ENCODE assay signal across 11 mouse cellular contexts in genomic region chrX:38734916-38735880, GRCm38 (mm10). TPM values are rescaled to one million over a fixed set of nuclear protein-coding genes. Genes with fewer than 3 reads are reported as not detected.
DNase-seq lines count a peak whose midpoint lies in the region; ATAC-seq lines count a peak whose summit lies in the region.
"Had no signal": no experiment of that assay in that cellular context is flagged by ENCODE, and none has a peak within 500 bp of the region (broad histone marks: within the 10 kb centered on the region; RNA-seq: fewer than 3 reads in every experiment).

No protein-coding gene starts in this region.

- H3K4me2 ChIP-seq in limb, embryonic 13.5 days (replicated peaks): 0 out of 2 replicates have a peak overlapping the region, but pooled peaks have one; percentile 11
- peak overlapping the region; percentile 31 for H3K4me2 ChIP-seq in embryonic facial prominence, embryonic 13.5 days
- H3K4me2 ChIP-seq: liver, embryonic 12.5 days had no signal

- WGBS in limb, embryonic 13.5 days: 39% methylated on average over 13 of the region's 13 CpGs
- 58% methylated on average over 13 of the region's 13 CpGs for WGBS in limb, embryonic 10.5 days
- WGBS in embryonic facial prominence, embryonic 13.5 days: 40% methylated on average over 13 of the region's 13 CpGs

- H3K4me3 ChIP-seq in limb, embryonic 13.5 days: no peak overlapping the region
- H3K4me3 ChIP-seq in limb, embryonic 10.5 days: no peak overlapping the region
- no peak overlapping the region for H3K4me3 ChIP-seq in embryonic facial prominence, embryonic 13.5 days
- H3K4me3 ChIP-seq: liver, embryonic 12.5 days had no signal

- H3K36me3 ChIP-seq in limb, embryonic 13.5 days: no peaks in the 10 kb centered on the region
- no peaks in the 10 kb centered on the region for H3K36me3 ChIP-seq in limb, embryonic 10.5 days
- no peaks in the 10 kb centered on the region for H3K36me3 ChIP-seq in embryonic facial prominence, embryonic 13.5 days
- H3K36me3 ChIP-seq: liver, embryonic 12.5 days had no signal

- ATAC-seq in frontal cortex, adult (ENCODE audit: low TSS enrichment): peak; percentile 65
- peak; percentile 54; the same call in 1 of the 2 replicates for ATAC-seq in limb, embryonic 13.5 days (ENCODE audit: low FRiP score, low read depth)
- ATAC-seq in embryonic facial prominence, embryonic 13.5 days (ENCODE audit: insufficient number of reproducible peaks, insufficient read depth, low FRiP score, low TSS enrichment, low read depth): no peak
- ATAC-seq: liver, embryonic 12.5 days had no signal

- 0 out of 2 replicates have a peak, but pooled peaks cover 6% of the 10 kb centered on the region for H3K4me1 ChIP-seq in limb, embryonic 13.5 days
- peaks cover 6% of the 10 kb centered on the region; the same call in 1 of the 2 replicates for H3K4me1 ChIP-seq in limb, embryonic 10.5 days
- H3K4me1 ChIP-seq in embryonic facial prominence, embryonic 13.5 days: no peaks in the 10 kb centered on the region
- H3K4me1 ChIP-seq: liver, embryonic 12.5 days had no signal

- no peak overlapping the region; the same call in 1 of the 2 replicates for H3K9ac ChIP-seq in limb, embryonic 13.5 days
- H3K9ac ChIP-seq in embryonic facial prominence, embryonic 13.5 days: no peak overlapping the region
- H3K9ac ChIP-seq: liver, embryonic 12.5 days had no signal

- H3K27me3 ChIP-seq in limb, embryonic 13.5 days: no peaks in the 10 kb centered on the region
- H3K27me3 ChIP-seq in limb, embryonic 10.5 days (ENCODE audit: low read depth, poor library complexity, severe bottlenecking): no peaks in the 10 kb centered on the region
- no peaks in the 10 kb centered on the region for H3K27me3 ChIP-seq in embryonic facial prominence, embryonic 13.5 days
- H3K27me3 ChIP-seq: liver, embryonic 12.5 days had no signal

- no peak for DNase-seq in frontal cortex, postnatal 25 days (ENCODE audit: low spot score in 2 of 2)
- DNase-seq in limb, embryonic 10.5 days (ENCODE audit: low spot score): no peak
- peak; percentile 18 to 40 for DNase-seq in adrenal gland, adult 18-20 months (ENCODE audit: low spot score in 2 of 2)
- DNase-seq in left cerebral cortex, adult 8-10 months (ENCODE audit: low spot score in 2 of 2): no peak
- no peak for DNase-seq in gastrocnemius, postnatal 25 days
- DNase-seq: cerebellum, postnatal 25 days; gastrocnemius, postnatal 10 days had no signal

- H3K27ac ChIP-seq in limb, embryonic 13.5 days: no peak overlapping the region
- no peak overlapping the region for H3K27ac ChIP-seq in limb, embryonic 10.5 days
- H3K27ac ChIP-seq in embryonic facial prominence, embryonic 13.5 days: peak overlapping the region; percentile 22; the same call in 1 of the 2 replicates
- H3K27ac ChIP-seq: liver, embryonic 12.5 days had no signal

- no peaks in the 10 kb centered on the region for H3K9me3 ChIP-seq in limb, embryonic 13.5 days
- H3K9me3 ChIP-seq in limb, embryonic 10.5 days (replicated peaks): no peaks in the 10 kb centered on the region
- no peaks in the 10 kb centered on the region for H3K9me3 ChIP-seq in embryonic facial prominence, embryonic 13.5 days
- H3K9me3 ChIP-seq: liver, embryonic 12.5 days had no signal

RNA-seq across cellular contexts. Expression of gene 6030498E09Rik, which starts 37.3 kb away (rescaled TPM):
- not detected in 2 replicates for polyA plus RNA-seq in limb, embryonic 13.5 days (2015; fragmentation: Nextera tagmentation; extraction: Ambion mirVana)
- 0.20 TPM in 1 of 2 replicates, not detected in the other for polyA plus RNA-seq in limb, embryonic 10.5 days (2016; fragmentation: Nextera tagmentation; extraction: Ambion mirVana)
- total RNA-seq in adrenal gland, adult 18-20 months (2021): under 1 TPM in 1 of 2 experiments, not detected in 1; 0.22 TPM
- not detected in 2 replicates for polyA plus RNA-seq in embryonic facial prominence, embryonic 13.5 days (2015; fragmentation: Nextera tagmentation; extraction: Ambion mirVana)
- not detected for total RNA-seq in left cerebral cortex, adult 8-10 months (2022)
- not detected for total RNA-seq in gastrocnemius, postnatal 25 days (2021)
- total RNA-seq: gastrocnemius, postnatal 10 days had no signal

Comparison
In these comparisons a context has a peak if more than half of its experiments do, and no peak if none do; other contexts are left out.
1. DNase-seq: peak in adrenal gland, adult 18-20 months (2 of 2); none in frontal cortex, postnatal 25 days (0 of 2), limb, embryonic 10.5 days (single experiment), left cerebral cortex, adult 8-10 months (0 of 2) and gastrocnemius, postnatal 25 days (single experiment).